Comparison of ENCODE assay signal across 9 mouse cellular contexts in the genomic region with DNA sequence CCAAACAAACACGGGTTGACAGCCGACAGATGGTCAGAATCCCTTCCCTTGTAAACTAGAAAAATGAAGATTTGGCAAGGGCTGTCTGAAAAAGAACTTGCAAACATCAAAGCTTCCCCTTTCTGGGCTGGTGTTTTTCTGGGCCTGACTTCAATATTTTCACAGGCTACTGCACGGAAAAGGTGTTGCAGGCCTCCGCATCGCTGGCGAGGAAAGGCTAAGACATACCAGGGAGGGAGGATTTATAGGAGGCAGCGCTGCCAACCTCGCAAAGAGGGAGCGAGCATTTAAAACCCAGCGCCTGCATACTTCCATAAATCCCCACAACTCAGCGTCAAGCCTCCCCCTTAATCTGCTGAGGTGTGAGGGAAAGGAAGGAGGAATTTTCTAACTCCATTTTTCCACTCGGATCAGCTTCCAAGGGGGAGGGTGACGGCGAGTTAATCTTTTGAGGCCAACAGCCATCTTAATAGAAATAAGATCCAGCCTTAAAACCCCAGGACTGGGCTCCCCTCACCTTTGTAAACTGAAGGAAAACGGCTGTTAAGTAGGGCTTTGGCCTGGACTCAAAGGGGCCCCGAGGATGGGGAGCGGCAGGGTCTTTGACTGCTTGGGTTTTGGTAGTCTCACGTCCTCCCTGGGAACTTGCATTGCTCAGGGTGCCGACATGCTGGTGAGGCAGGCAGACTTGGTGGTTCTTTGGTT.
DNase-seq lines count a peak whose midpoint lies in the region; ATAC-seq and TF ChIP-seq lines count a peak whose summit lies in the region.
"Had no signal": no experiment of that assay in that cellular context is flagged by ENCODE, and none has a peak within 500 bp of the region (broad histone marks: within the 10 kb centered on the region; RNA-seq: fewer than 3 reads in every experiment).

No protein-coding gene starts in this region.

- TF ChIP-seq POLR2A in limb, embryonic 14.5 days (IDR thresholded peaks at IDR 0.05; ENCODE audit: borderline replicate concordance, extremely low read depth, insufficient read depth, insufficient read length): no peak

- WGBS in kidney, postnatal 0 days: 11% methylated on average over 19 of the region's 19 CpGs
- 19% methylated on average over 19 of the region's 19 CpGs for WGBS in forebrain, embryonic 14.5 days
- WGBS in limb, embryonic 14.5 days: 6% methylated on average over 19 of the region's 19 CpGs

- no peak overlapping the region for H3K4me3 ChIP-seq in kidney, postnatal 0 days (replicated peaks; ENCODE audit: low read depth, low read length)
- H3K4me3 ChIP-seq in forebrain, embryonic 14.5 days (ENCODE audit: low read depth, low read length): no peak overlapping the region
- no peak overlapping the region for H3K4me3 ChIP-seq in limb, embryonic 14.5 days (replicated peaks; ENCODE audit: low read length)
- H3K4me3 ChIP-seq: liver, embryonic 13.5 days had no signal

- peak overlapping the region; percentile 23; the same call in 1 of the 2 replicates for H3K4me2 ChIP-seq in kidney, postnatal 0 days (ENCODE audit: low read length)
- no peak overlapping the region for H3K4me2 ChIP-seq in forebrain, embryonic 14.5 days (ENCODE audit: low read length)
- peak overlapping the region; percentile 19 for H3K4me2 ChIP-seq in limb, embryonic 14.5 days (replicated peaks; ENCODE audit: low read depth, low read length, severe bottlenecking)
- H3K4me2 ChIP-seq: liver, embryonic 13.5 days had no signal

- no peak for TF ChIP-seq CTCF in kidney, postnatal 0 days (IDR thresholded peaks at IDR 0.05; ENCODE audit: low read depth)

- peaks cover 16% of the 10 kb centered on the region; the same call in 1 of the 2 replicates for H3K4me1 ChIP-seq in kidney, postnatal 0 days (replicated peaks; ENCODE audit: insufficient read depth, low read length)
- H3K4me1 ChIP-seq in forebrain, embryonic 14.5 days (ENCODE audit: control insufficient read depth, insufficient read depth, low read length): peaks cover 11% of the 10 kb centered on the region; the same call in 1 of the 2 replicates
- H3K4me1 ChIP-seq in limb, embryonic 14.5 days (ENCODE audit: control insufficient read depth, insufficient read depth, low read length): peaks cover 26% of the 10 kb centered on the region
- H3K4me1 ChIP-seq: liver, embryonic 13.5 days had no signal

- no peaks in the 10 kb centered on the region for H3K27me3 ChIP-seq in kidney, postnatal 0 days (ENCODE audit: insufficient read depth, low read length)
- no peaks in the 10 kb centered on the region for H3K27me3 ChIP-seq in forebrain, embryonic 14.5 days (replicated peaks; ENCODE audit: control insufficient read depth, insufficient read depth, low read length)
- H3K27me3 ChIP-seq in limb, embryonic 14.5 days (ENCODE audit: control insufficient read depth, insufficient read depth, low read length): peaks cover 8% of the 10 kb centered on the region; the same call in 1 of the 2 replicates

- peak; percentile 93 for DNase-seq in kidney, postnatal 0 days (ENCODE audit: low spot score)
- DNase-seq in kidney, postnatal 36 days: no peak
- peak; percentile 69 for DNase-seq in brain, embryonic 18.5 days (ENCODE audit: low read depth, low spot score)
- peak; percentile 88 for DNase-seq in forebrain, embryonic 14.5 days (ENCODE audit: low spot score)
- DNase-seq in limb, embryonic 14.5 days (ENCODE audit: low spot score): peak; percentile 81
- no peak for DNase-seq in spleen, postnatal 10 days (ENCODE audit: low spot score in 2 of 2)
- no peak for DNase-seq in ovary, postnatal 36 days (ENCODE audit: low spot score)
- DNase-seq in urinary bladder, postnatal 10 days (ENCODE audit: low spot score): no peak
- DNase-seq: liver, embryonic 13.5 days had no signal

- no peaks in the 10 kb centered on the region for H3K36me3 ChIP-seq in kidney, postnatal 0 days (ENCODE audit: insufficient read depth, low read length)
- H3K36me3 ChIP-seq in forebrain, embryonic 14.5 days (ENCODE audit: control insufficient read depth, insufficient read depth, low read length): no peaks in the 10 kb centered on the region
- no peaks in the 10 kb centered on the region for H3K36me3 ChIP-seq in limb, embryonic 14.5 days (ENCODE audit: control insufficient read depth, insufficient read depth, low read length)
- H3K36me3 ChIP-seq: liver, embryonic 13.5 days had no signal

- H3K9ac ChIP-seq in kidney, postnatal 0 days (ENCODE audit: low read depth, low read length): no peak overlapping the region
- H3K9ac ChIP-seq in forebrain, embryonic 14.5 days (ENCODE audit: low read length): no peak overlapping the region
- no peak overlapping the region for H3K9ac ChIP-seq in limb, embryonic 14.5 days (ENCODE audit: low read depth, low read length, severe bottlenecking)
- H3K9ac ChIP-seq: liver, embryonic 13.5 days had no signal

- ATAC-seq in kidney, postnatal 0 days (replicated peaks; ENCODE audit: low FRiP score, low read depth): no peak
- ATAC-seq in forebrain, embryonic 14.5 days: peak; percentile 29; the same call in 1 of the 2 replicates
- peak; percentile 82 for ATAC-seq in limb, embryonic 14.5 days (ENCODE audit: low FRiP score, low read depth)

- no peak overlapping the region for H3K27ac ChIP-seq in kidney, postnatal 0 days
- no peak overlapping the region for H3K27ac ChIP-seq in forebrain, embryonic 14.5 days (ENCODE audit: low read depth, low read length)
- H3K27ac ChIP-seq in limb, embryonic 14.5 days (replicated peaks; ENCODE audit: low read depth, low read length): peak overlapping the region; percentile 16; the same call in 1 of the 2 replicates
- H3K27ac ChIP-seq: liver, embryonic 13.5 days had no signal

- no peaks in the 10 kb centered on the region for H3K9me3 ChIP-seq in kidney, postnatal 0 days (replicated peaks; ENCODE audit: low read length)
- no peaks in the 10 kb centered on the region for H3K9me3 ChIP-seq in forebrain, embryonic 14.5 days (replicated peaks; ENCODE audit: control insufficient read depth, low read length)
- H3K9me3 ChIP-seq in limb, embryonic 14.5 days (ENCODE audit: control insufficient read depth, low read length): no peaks in the 10 kb centered on the region
- H3K9me3 ChIP-seq: liver, embryonic 13.5 days had no signal

Comparison
In these comparisons a context has a peak if more than half of its experiments do, and no peak if none do; other contexts are left out.
1. DNase-seq: peak in kidney, postnatal 0 days (single experiment), brain, embryonic 18.5 days (single experiment), forebrain, embryonic 14.5 days (single experiment) and limb, embryonic 14.5 days (single experiment); none in kidney, postnatal 36 days (0 of 2), spleen, postnatal 10 days (0 of 2), ovary, postnatal 36 days (single experiment) and urinary bladder, postnatal 10 days (single experiment).